Mouse (Mus musculus) limb, embryonic 11.5 days (tissue): ENCODE data around the gene Cacnb3. TPM values are rescaled to one million over a fixed set of nuclear protein-coding genes. Genes with fewer than 3 reads are reported as not detected.

Experiments used
- ATAC-seq: fragments of 200-750 bp; cut with Nextera tagmentation; 2 replicates; pipeline ENCODE4 v1.8.0; 2017; ENCODE audit warnings: low read depth; ENCODE audit not compliant: insufficient number of reproducible peaks, low FRiP score, low TSS enrichment
- DNase-seq: peaks from one replicate; pipeline ENCODE4 v3.0.0-alpha.2; 2015; ENCODE audit warnings: low spot score
- H3K27ac ChIP-seq: fragments of 300-500 bp; sonication (generic); replicated peaks from 2 replicates; pipeline ENCODE4 v1.5.1; 2014; ENCODE audit warnings: low read depth, mild to moderate bottlenecking, low read length
- H3K27me3 ChIP-seq: fragments of 300-500 bp; sonication (generic); 2 replicates; pipeline ENCODE4 v1.6.1; 2014; ENCODE audit warnings: mild to moderate bottlenecking, low read length, mixed read lengths; ENCODE audit not compliant: control insufficient read depth, insufficient read depth
- H3K36me3 ChIP-seq: fragments of 300-500 bp; sonication (generic); 2 replicates; pipeline ENCODE4 v1.6.1; 2014; ENCODE audit warnings: mild to moderate bottlenecking, low read length, moderate library complexity, mixed read lengths; ENCODE audit not compliant: control insufficient read depth, insufficient read depth
- H3K4me1 ChIP-seq: fragments of 300-500 bp; sonication (generic); 2 replicates; pipeline ENCODE4 v1.6.1; 2014; ENCODE audit warnings: low read length, mixed read lengths; ENCODE audit not compliant: control insufficient read depth, insufficient read depth
- H3K4me2 ChIP-seq: fragments of 300-500 bp; sonication (generic); 2 replicates; pipeline ENCODE4 v1.6.1; 2014; ENCODE audit warnings: low read depth, mild to moderate bottlenecking, moderate library complexity; ENCODE audit not compliant: severe bottlenecking
- H3K4me3 ChIP-seq: fragments of 300-500 bp; sonication (generic); 2 replicates; pipeline ENCODE4 v1.5.1; 2014; ENCODE audit warnings: low read depth, low read length
- H3K9ac ChIP-seq: fragments of 300-500 bp; sonication (generic); 2 replicates; pipeline ENCODE4 v1.6.1; 2014; ENCODE audit warnings: mild to moderate bottlenecking, low read length
- H3K9me3 ChIP-seq: fragments of 300-500 bp; sonication (generic); 2 replicates; pipeline ENCODE4 v1.6.1; 2016; ENCODE audit warnings: low read length; ENCODE audit not compliant: control insufficient read depth
- WGBS: fragments of 180-500 bp; shearing (Covaris S2); extraction: QIAGEN DNeasy Blood & Tissue Kit; methylation state at CpG from one replicate; pipeline ENCODE4 v1.1.7; 2014; 5-methylcytosine and 5-hydroxymethylcytosine counted together
- polyA plus RNA-seq: library from polyadenylated mRNA; unstranded; fragments of >200 nt; fragmentation: Nextera tagmentation; extraction: Ambion mirVana; gene quantifications from 2 replicates; pipeline ENCODE4 v1.2.1, GENCODE M21; 2014

Gene Cacnb3
- polyA plus RNA-seq, 1 experiment from 2014 or later = 23.4 TPM

DNA sequence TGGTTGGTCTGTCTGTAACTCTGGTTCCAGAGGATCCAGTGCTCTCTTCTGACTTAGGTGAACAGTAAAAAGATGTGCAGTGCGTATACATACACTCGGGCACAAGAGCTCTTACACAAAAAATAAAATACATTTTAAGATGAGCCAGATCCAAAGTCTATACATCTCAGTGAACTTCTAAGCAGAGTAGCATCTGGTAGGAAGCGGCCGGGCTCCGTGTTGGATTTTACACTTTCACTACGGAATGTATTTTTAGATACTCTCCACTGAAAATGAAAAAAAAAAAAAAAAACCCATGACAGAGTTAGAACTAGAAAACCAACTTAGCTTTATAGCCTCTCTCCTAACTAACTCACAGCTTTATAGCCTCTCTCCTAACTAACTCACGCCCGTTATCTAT is 50.0 kb downstream of the Cacnb3 start:
- Histone ChIP-seq H3K9me3 (no peaks in the 10 kb centered on the region), H3K4me3 (no peak overlapping the region), H3K27ac (no peak overlapping the region), H3K9ac (no peak overlapping the region; the same call in 1 of the 2 replicates), H3K4me2 (no peak overlapping the region), H3K36me3 (no peaks in the 10 kb centered on the region), H3K27me3 (peaks cover 17% of the 10 kb centered on the region), H3K4me1 (peaks cover 4% of the 10 kb centered on the region)
- ATAC-seq = no peak
- WGBS = 87% methylated on average over 8 of the region's 8 CpGs
- no peak for DNase-seq

DNA sequence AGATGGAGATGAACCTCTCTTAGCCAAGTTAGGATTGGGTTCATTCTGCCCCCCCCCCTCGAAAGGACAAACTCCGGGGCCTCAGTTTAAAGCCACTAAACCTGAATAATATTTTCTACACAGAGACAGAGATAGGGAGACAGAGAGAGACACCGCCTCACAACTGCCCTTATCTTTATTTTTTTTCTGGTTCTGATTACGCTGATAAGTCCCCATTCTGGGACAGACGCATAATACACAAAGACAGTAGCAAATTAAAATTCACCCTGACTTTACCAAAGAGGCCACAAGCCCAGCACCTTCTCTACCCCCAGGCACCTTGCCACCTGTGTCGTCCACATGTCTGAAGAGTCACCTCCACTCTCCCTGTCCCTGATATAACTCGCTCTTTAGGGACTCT is 51.0 kb downstream of the Cacnb3 start:
- H3K9me3 ChIP-seq = no peaks in the 10 kb centered on the region
- H3K4me2 ChIP-seq = no peak overlapping the region
- H3K27ac ChIP-seq = no peak overlapping the region
- WGBS = 78% methylated on average over 7 of the region's 7 CpGs
- no peak overlapping the region for H3K4me3 ChIP-seq
- H3K36me3 ChIP-seq = no peaks in the 10 kb centered on the region
- no peak for ATAC-seq
- peaks cover 9% of the 10 kb centered on the region for H3K27me3 ChIP-seq
- H3K4me1 ChIP-seq = peaks cover 4% of the 10 kb centered on the region
- no peak for DNase-seq
- H3K9ac ChIP-seq = no peak overlapping the region

DNA sequence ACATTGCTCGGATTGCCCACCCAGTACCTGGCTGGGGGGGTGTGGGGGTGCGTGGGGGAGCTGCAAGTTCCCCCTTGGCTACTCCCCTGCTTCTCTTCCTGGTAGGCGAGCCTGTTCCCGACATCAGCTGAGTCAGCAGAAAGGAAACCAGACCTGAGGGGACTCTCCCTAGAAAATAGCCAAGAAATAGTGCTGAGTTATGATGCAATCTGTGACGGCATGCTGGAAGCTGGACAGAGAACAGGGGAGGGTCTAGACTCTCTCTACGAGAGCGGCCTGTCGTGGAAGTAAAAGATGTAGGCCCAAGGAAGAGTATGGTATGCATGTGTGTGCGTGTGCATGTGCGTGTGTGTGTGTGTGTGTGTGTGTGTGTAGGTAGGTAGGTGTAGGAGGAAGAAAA is 52.5 kb downstream of the Cacnb3 start:
- peaks cover under 1% of the 10 kb centered on the region; the same call in 1 of the 2 replicates for H3K27me3 ChIP-seq
- H3K4me2 ChIP-seq = no peak overlapping the region
- WGBS = 64% methylated on average over 10 of the region's 10 CpGs
- H3K9me3 ChIP-seq = no peaks in the 10 kb centered on the region
- ATAC-seq = no peak
- H3K4me1 ChIP-seq = no peaks in the 10 kb centered on the region
- H3K9ac ChIP-seq = no peak overlapping the region
- H3K4me3 ChIP-seq = no peak overlapping the region
- no peaks in the 10 kb centered on the region for H3K36me3 ChIP-seq
- no peak for DNase-seq
- no peak overlapping the region for H3K27ac ChIP-seq

DNA sequence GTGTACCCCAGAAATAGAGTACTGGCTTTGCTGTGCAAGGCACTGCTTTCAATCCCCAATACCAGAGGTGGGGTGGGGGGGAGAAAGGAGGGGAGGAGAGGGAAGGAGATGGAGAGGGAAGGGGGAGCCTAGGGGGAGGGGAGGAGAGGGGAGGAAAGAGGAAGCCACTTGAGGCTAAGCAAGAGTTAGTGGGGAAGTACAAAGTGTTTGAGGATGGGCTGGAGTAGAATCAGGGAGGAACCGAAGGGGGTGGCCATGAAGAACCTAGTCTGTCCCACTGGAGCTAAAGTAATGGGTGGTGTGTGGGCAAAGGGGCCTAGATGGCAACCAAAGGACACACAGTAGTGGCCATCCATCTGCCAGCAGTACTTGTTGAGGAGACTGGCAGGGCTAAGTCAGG is 53.1 kb downstream of the Cacnb3 start:
- Histone ChIP-seq H3K9ac (no peak overlapping the region), H3K27me3 (no peaks in the 10 kb centered on the region), H3K4me3 (no peak overlapping the region), H3K9me3 (no peaks in the 10 kb centered on the region), H3K27ac (no peak overlapping the region), H3K4me2 (no peak overlapping the region), H3K36me3 (no peaks in the 10 kb centered on the region), H3K4me1 (no peaks in the 10 kb centered on the region)
- ATAC-seq = no peak
- no peak for DNase-seq
- WGBS = 86% methylated on average over 1 of the region's 1 CpGs

DNA sequence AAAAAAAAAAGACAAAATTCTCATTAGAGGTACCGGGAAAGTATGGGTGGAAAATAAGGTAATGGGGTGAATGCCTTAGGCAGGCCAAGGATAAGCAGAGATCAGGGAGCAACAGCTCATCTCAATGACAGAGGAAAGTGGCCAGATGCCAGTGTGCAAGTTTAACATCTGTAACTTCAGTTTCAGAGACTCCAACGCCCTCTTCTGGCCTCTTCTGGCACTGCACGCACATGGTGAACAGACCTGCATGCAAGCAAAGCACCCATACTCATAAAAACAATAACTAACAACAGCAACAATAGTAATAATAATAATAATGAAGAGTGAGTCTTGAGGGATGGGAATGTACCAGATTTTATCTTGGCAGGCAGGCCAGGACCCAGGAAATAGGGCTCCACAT is 55.3 kb downstream of the Cacnb3 start:
- Histone ChIP-seq H3K9ac (no peak overlapping the region), H3K4me1 (no peaks in the 10 kb centered on the region), H3K9me3 (no peaks in the 10 kb centered on the region), H3K4me2 (no peak overlapping the region), H3K36me3 (no peaks in the 10 kb centered on the region), H3K27me3 (no peaks in the 10 kb centered on the region), H3K27ac (no peak overlapping the region), H3K4me3 (no peak overlapping the region)
- DNase-seq (no peak), ATAC-seq (no peak)
- WGBS = 69% methylated on average over 3 of the region's 3 CpGs

DNA sequence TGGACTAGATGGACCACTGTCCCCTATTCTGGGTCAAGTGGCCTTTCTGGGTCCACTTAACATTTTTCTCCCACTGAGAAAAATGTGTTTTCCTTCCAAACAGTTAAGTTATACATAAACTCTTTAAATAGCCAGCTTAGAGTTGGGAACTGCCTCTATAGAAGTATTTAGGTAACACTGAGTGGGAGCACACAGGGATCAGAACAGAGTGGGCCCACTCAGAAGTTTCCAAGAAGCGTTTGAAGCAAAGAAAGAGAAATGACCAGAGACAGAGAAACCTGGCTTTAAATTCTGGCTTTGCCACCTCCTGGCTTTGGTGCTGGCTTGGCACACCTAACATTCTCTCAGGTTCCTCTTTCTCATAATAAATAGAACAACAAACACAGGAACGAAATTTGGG is 59.0 kb downstream of the Cacnb3 start:
- H3K27ac ChIP-seq = no peak overlapping the region

DNA sequence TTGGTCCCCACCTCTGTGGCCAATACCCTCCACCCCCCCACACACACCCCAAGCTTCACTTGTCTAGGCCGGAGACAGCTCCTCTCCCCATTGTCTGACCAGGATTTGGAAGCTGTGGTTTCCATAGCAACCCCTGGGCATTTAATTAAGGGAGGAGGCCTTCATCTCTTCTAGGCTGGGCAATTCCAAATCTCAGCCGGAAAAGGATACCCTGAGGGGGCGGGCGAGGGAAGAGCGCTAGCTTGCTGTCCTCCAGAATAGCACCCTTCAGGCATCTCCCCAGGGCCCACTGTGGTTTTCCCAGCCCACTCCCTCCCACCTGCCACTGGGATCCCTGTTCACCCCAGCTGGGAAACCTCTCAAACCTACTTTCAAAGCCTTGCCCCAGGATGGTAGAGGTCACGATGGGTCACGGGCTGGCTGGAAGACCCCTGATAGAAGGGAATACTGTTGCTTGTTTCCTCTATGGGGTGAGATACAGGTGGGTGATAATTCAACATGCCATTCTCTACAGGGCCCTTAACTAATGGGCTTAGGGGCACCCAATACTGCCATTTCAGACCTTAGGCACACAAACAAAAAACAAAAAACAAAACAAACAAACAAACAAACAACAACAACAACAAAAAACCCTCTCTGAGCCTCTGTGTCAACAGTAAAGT is 61.0 kb downstream of the Cacnb3 start:
- Histone ChIP-seq H3K4me3 (no peak overlapping the region), H3K4me1 (no peaks in the 10 kb centered on the region), H3K36me3 (no peaks in the 10 kb centered on the region), H3K27me3 (no peaks in the 10 kb centered on the region), H3K9ac (no peak overlapping the region), H3K9me3 (no peaks in the 10 kb centered on the region), H3K27ac (no peak overlapping the region), H3K4me2 (no peak overlapping the region)
- WGBS = 43% methylated on average over 7 of the region's 7 CpGs
- no peak for DNase-seq
- ATAC-seq = no peak

More for the DNA sequence above, 59.0 kb downstream of the Cacnb3 start:
- no peak for ATAC-seq
- no peaks in the 10 kb centered on the region for H3K36me3 ChIP-seq
- no peak overlapping the region for H3K4me3 ChIP-seq
- no peak overlapping the region for H3K9ac ChIP-seq
- H3K9me3 ChIP-seq = no peaks in the 10 kb centered on the region
- H3K4me1 ChIP-seq = no peaks in the 10 kb centered on the region
- H3K27me3 ChIP-seq = no peaks in the 10 kb centered on the region
- H3K4me2 ChIP-seq = no peak overlapping the region
- DNase-seq = no peak
- WGBS = 84% methylated on average over 2 of the region's 2 CpGs

DNA sequence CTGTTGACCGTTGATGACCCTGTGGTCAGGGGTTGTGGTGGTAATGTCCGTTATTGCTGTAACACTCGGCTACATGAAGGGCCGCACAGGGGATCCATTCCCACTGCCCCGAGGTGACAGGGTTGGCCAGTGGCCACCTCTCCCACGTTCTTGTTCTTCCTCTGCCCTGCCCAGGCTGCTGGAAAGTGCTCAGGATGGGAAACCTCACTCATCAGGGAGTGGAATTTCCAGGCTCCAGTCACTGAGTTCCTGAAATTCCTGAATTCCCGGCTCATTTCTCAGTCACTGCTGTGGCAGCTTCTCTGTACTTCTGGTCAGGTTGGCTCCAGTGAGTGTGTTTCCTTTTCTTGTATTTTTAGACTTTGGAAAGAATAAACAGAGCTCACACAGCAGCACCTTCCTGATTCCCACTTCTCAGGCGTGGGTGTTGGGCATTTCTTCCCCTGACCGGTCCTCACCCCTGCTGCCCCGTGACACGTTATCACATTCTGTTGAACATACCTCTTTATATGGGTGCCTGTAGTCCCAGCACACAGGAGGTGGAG is 61.6 kb downstream of the Cacnb3 start:
- Histone ChIP-seq H3K36me3 (no peaks in the 10 kb centered on the region), H3K4me3 (no peak overlapping the region), H3K27me3 (no peaks in the 10 kb centered on the region), H3K27ac (no peak overlapping the region), H3K9ac (no peak overlapping the region), H3K4me1 (no peaks in the 10 kb centered on the region), H3K9me3 (no peaks in the 10 kb centered on the region), H3K4me2 (no peak overlapping the region)
- ATAC-seq (no peak), DNase-seq (no peak)
- 59% methylated on average over 11 of the region's 11 CpGs for WGBS
